Mouse (Mus musculus): ENCODE data around the gene Cdip1. TPM values are rescaled to one million over a fixed set of nuclear protein-coding genes. Genes with fewer than 3 reads are reported as not detected.
"Not testable (repeated sequence)": the region's sequence is repeated elsewhere in the genome, so short reads cannot be mapped to it uniquely, and the experiment has no call there.

Gene Cdip1
- total RNA-seq, 4 experiments from 2014 or later, result 120 to 148 (median 143) TPM

- no peak for DNase-seq
Observed at GRCm38 (mm10) chr16:4768719-4769118, 21.4 kb downstream of the Cdip1 start.

GRCm38 (mm10) chr16:4767012-4767790, 22.9 kb downstream of the Cdip1 start:
- DNase-seq, result no peak

DNA sequence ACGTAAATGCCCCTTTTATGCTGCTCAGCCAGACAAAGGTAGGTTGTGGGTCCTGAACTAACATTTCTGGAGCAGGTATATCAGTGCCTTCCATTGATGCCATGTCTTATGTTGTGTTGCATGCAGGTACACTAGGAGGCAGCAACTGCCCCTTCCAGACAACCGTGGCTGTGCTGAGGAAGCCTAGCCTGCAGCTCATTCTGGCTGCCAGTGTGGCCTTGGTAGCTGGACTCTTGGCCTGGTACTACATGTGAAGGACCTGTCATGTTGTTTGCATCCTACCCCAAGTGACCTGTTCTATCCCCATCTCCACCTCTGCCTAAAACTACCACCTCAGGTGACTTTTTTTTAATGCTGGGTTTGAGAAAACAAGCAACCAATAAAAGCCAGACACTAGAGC, 24.2 kb downstream of the Cdip1 start:
- DNase-seq, result no peak

- no peak for DNase-seq
Observed at GRCm38 (mm10) chr16:4763276-4763675, 26.8 kb downstream of the Cdip1 start.

DNA sequence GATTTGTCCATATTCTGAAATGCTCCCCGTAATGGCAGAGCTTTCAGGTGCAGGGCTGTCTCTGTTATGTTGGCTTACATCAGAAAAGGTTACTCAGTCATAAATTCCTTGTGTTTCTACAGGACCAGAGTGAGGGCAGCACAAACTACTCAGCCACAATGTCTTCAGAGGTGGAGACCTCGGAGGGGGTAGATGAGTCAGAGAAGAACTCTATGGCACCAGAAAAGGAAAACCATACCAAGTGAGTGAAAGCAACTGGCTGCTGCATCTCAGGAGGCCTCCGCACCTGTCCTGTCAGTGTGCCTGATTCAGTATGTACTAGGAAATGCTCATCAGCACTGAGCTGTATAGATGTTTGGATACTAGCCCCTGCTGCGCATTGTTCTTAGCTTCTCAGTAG, 27.7 kb downstream of the Cdip1 start:
- no peak for DNase-seq

DNA sequence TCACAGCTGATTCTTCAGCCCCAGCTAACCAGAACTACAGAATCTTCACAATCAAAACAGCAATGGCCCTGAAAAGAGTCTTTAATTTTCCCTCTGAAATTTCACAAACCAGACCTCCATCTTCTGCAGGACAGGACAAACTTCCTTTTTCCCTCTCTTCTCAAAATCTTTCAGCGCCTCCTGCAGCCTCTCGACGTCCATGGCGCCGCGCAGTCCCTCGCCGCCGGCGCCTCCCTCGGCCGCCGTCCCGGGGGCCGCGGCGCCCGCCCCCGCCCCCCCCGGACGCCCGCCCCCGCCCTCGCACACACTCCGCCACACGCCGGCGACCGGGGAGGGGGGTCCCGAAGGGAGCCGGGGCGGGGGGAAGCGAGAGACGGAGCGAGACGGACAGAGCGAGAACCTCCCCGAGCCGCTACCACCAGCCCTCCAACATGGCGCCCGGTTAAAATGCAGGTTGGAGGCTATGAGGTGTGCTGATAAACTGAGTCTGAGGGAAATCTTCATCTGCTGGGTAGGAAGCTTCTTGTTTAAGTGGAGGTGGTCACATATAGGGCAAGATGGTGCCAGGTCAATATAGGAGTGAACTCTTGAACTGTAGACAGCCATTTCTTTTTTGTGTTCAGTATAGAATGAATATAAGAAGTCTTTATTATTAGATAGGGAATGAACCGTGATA, 33.3 kb downstream of the Cdip1 start:
- not testable (repeated sequence) for DNase-seq

- no peak for DNase-seq
Observed at GRCm38 (mm10) chr16:4754045-4754444, 36.0 kb downstream of the Cdip1 start.

GRCm38 (mm10) chr16:4752155-4752554, 37.9 kb downstream of the Cdip1 start:
- DNase-seq, result no peak

- DNase-seq, result no peak
Observed at GRCm38 (mm10) chr16:4742186-4742585, 47.9 kb downstream of the Cdip1 start.

- DNase-seq, result no peak
Observed at GRCm38 (mm10) chr16:4739994-4740393, 50.1 kb downstream of the Cdip1 start.

DNA sequence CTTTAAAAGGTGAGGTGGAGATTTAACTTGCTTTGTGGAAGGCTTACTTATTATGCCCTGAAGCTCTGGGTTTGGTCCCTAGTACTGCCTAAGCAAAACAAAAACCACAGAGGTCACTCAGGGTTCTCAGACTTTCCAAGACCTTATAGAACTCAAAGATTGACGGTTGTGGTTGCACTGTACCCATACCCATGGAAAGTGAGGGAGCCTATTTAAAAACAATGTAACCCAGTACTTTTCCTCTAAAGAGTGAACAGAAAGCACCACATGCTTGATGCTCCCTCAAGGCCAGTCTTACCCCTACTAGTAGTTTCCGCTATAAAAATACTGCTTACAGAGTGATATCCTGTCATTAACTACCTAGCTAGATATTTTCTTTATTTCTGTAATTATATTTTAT, 53.8 kb downstream of the Cdip1 start:
- no peak for DNase-seq

- no peak for DNase-seq
Observed at GRCm38 (mm10) chr16:4730776-4731358, 59.2 kb downstream of the Cdip1 start.

- no peak for DNase-seq
Observed at GRCm38 (mm10) chr16:4727963-4728362, 62.1 kb downstream of the Cdip1 start.

- no peak for DNase-seq
Observed at GRCm38 (mm10) chr16:4727526-4727925, 62.6 kb downstream of the Cdip1 start.

- peak; percentile 41 for DNase-seq
Observed at GRCm38 (mm10) chr16:4726528-4727128, 63.5 kb downstream of the Cdip1 start.

- peak; percentile 91 for DNase-seq
Observed at GRCm38 (mm10) chr16:4725780-4726527, 64.1 kb downstream of the Cdip1 start, which contains the start of gene Hmox2. Gene Hmox2 (plus strand): TSS chr16:4726361.

DNA sequence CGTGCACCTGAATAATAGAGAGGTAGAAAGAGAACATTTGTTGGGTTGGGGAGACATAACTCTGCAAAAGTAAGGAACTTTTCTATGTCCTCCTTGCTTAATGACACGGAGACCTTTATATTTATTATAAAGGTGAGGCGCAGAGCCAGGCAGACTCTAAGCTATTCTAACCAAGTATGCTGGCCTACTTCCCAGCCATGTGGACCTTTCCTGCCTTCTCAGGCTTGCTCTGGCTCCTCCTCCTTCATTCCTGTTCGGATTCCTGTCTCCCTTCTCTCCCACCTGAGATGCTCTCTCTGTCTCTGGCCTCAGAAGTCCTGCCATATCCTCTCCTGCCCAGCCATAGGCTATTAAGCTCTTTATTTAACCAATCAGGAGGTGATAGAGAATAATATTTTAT, 64.8 kb downstream of the Cdip1 start:
- DNase-seq, result no peak

- no peak for DNase-seq
Observed at GRCm38 (mm10) chr16:4722915-4723209, 67.2 kb downstream of the Cdip1 start.

DNA sequence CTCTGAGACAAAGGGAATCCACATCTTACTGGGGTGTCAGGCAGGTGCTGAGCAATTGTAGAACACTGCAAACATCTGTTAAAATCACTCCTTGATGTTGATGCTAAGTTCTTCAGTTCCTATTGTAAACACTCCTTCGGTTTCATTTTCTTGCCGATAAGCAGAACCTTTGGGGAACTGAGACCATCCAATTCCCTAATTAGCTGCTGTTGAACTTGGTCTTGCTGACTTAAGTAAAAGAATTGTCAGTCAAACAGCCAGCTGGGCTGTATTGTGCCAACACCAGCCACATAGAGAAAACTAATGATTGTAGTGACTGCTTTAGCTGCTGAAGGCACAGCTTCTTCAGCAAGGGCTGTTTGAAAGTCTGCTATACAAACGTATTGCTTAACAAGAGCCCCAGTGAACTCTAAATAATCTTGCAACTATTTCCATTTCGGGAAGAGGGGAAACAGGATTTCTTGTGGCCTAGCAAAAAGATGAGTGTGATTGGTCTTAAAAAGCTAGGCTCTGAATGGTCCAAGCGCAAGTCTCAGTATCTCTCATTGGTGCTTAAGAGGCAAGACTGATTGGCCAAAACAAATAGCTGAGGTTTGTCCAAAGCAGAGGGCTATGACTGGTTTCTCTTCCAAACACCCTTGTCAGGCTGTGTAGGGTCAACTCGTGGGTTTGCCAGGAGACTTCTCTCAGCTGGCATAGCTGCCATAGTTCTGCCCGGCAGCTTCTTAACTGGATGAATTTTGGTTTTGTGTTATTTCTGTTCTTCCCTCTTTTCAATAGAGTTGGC, 67.8 kb downstream of the Cdip1 start:
- no peak for DNase-seq

GRCm38 (mm10) chr16:4718753-4719518, 71.2 kb downstream of the Cdip1 start, which contains the start of gene Nmral1:
Gene Nmral1 (minus strand): TSS chr16:4719356.
- DNase-seq, result peak; percentile 23

DNA sequence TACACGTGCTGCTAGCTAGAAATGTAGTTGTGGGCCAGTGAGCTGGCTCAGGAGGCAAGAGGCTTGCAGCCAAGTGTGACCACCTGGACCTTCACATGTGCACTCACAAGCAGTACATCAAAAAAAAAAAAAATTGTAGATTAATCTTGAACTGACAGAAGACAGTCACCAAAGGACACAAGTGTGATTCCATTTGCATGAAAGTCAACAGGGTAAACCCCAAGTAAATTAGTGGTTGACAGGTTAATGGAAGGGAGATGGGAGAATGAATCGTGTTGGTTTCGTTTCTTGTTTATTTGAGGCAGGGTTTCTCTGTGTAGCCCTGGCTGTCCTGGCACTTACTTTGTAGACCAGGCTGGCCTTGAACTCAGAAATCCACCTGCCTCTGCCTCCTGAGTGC, 72.2 kb downstream of the Cdip1 start:
- DNase-seq, result no peak

Data from adrenal gland, adult 8-10 months (tissue).